Mouse (Mus musculus) liver, postnatal 0 days (tissue): ENCODE measurements around the gene Lama5. TPM values are rescaled to one million over a fixed set of nuclear protein-coding genes. Genes with fewer than 3 reads are reported as not detected.
"Not testable (repeated sequence)": the region's sequence is repeated elsewhere in the genome, so short reads cannot be mapped to it uniquely, and the experiment has no call there.

Source experiments
- ATAC-seq: fragments of 200-750 bp; cut with Nextera tagmentation; 2 replicates; pipeline ENCODE4 v1.8.0; 2017; ENCODE audit warnings: mild to moderate bottlenecking, moderate library complexity
- DNase-seq: peaks from one replicate; pipeline ENCODE4 v3.0.0-alpha.2; 2016
- H3K27ac ChIP-seq: fragments of 300-500 bp; sonication (generic); 2 replicates; pipeline ENCODE4 v1.5.1; 2014; ENCODE audit warnings: antibody characterized with exemption, moderate library complexity, mild to moderate bottlenecking, low read depth
- H3K27me3 ChIP-seq: fragments of 300-500 bp; sonication (generic); 2 replicates; pipeline ENCODE4 v1.6.1; 2014; ENCODE audit warnings: low read length, control low read depth, mixed read lengths; ENCODE audit not compliant: insufficient read depth
- H3K36me3 ChIP-seq: fragments of 300-500 bp; sonication (generic); replicated peaks from 2 replicates; pipeline ENCODE4 v1.6.1; 2014; ENCODE audit warnings: mild to moderate bottlenecking, control low read depth, low read length, moderate library complexity, mixed read lengths; ENCODE audit not compliant: insufficient read depth
- H3K4me1 ChIP-seq: fragments of 300-500 bp; sonication (generic); 2 replicates; pipeline ENCODE4 v1.6.1; 2014; ENCODE audit warnings: antibody characterized with exemption, mild to moderate bottlenecking, control low read depth; ENCODE audit not compliant: insufficient read depth
- H3K4me2 ChIP-seq: fragments of 300-500 bp; sonication (generic); 2 replicates; pipeline ENCODE4 v1.6.1; 2014; ENCODE audit warnings: low read depth, mild to moderate bottlenecking, low read length, moderate library complexity, mixed read lengths
- H3K4me3 ChIP-seq: fragments of 300-500 bp; sonication (generic); 2 replicates; pipeline ENCODE4 v1.5.1; 2014; ENCODE audit warnings: low read depth, low read length
- H3K9ac ChIP-seq: fragments of 300-500 bp; sonication (generic); replicated peaks from 2 replicates; pipeline ENCODE4 v1.6.1; 2014; ENCODE audit warnings: mild to moderate bottlenecking, moderate library complexity
- H3K9me3 ChIP-seq: fragments of 300-500 bp; sonication (generic); 2 replicates; pipeline ENCODE4 v1.6.1; 2016; ENCODE audit warnings: mild to moderate bottlenecking, control low read depth, low read length, mixed read lengths
- CTCF ChIP-seq: sonication (generic); IDR thresholded peaks from 2 replicates; pipeline ENCODE4 v1.5.1; 2016; ENCODE audit warnings: antibody characterized with exemption, low read depth
- EP300 ChIP-seq: IDR thresholded peaks from 2 replicates; pipeline ENCODE4 v1.6.1; 2016; ENCODE audit warnings: antibody characterized with exemption, low read depth, mild to moderate bottlenecking
- whole genome bisulfite sequencing: fragments of 180-500 bp; shearing (Covaris S2); extraction: QIAGEN DNeasy Blood & Tissue Kit; methylation state at CpG from one replicate; pipeline ENCODE4 v1.1.7; 2014; ENCODE audit not compliant: insufficient replicate concordance; 5-methylcytosine and 5-hydroxymethylcytosine counted together
- polyA plus RNA-seq: library from polyadenylated mRNA; unstranded; fragments of >200 nt; fragmentation: Nextera tagmentation; extraction: Ambion mirVana; gene quantifications from 2 replicates; pipeline ENCODE4 v1.2.1, GENCODE M21; 2015

The Lama5 gene
- polyA plus RNA-seq, 1 experiment from 2014 or later, result 2.2 TPM

DNA sequence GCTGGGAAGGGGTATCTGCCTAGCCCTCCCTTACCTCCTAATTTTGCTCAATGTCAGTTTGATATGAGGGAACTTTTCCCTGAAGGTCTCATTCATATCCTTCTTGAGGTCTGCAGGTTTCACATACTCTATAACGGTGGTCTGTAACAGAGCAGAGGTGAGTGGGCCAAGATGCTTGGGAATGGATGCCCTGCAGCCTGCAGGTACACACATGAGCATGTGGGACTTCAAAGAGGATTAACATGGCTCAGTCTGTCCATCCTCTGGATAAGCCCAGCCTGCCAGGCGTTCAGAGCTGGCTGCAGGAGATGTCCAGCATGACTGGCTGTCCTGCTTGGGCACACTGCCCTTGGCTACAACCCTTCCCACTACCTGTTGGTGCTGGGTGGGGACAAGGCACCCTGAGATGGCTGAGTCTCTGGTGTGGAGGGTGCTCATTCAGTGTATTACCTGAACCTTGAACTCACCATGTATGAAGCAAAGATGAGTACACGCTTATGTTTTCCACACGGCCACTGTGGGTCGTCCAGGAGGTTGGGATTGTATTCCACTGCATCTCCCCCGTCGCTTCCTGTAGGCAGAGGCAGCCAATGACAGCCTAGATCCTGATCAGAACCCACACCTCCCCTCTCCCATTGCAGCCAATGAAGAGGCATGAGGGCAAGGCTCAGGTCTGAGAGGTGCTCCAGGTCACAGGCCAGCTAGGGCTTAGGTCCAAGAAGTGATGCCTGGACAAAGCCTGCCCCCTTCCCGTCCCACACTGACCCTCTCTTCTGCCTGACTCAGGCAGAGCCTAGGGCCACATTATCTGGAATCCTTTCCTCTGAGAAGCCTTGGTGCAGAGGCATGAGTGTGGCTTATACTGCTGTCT lies 35.2 kb upstream of the Lama5 start:
- ATAC-seq, result no peak
- H3K9ac ChIP-seq, result no peak overlapping the region
- no peak overlapping the region for H3K4me3 ChIP-seq
- no peak overlapping the region for H3K27ac ChIP-seq
- no peaks in the 10 kb centered on the region for H3K27me3 ChIP-seq
- 59% methylated on average over 8 of the region's 8 CpGs for WGBS
- no peak overlapping the region for H3K4me2 ChIP-seq
- DNase-seq, result no peak
- peaks cover 14% of the 10 kb centered on the region for H3K4me1 ChIP-seq
- H3K36me3 ChIP-seq, result peaks cover 32% of the 10 kb centered on the region
- H3K9me3 ChIP-seq, result no peaks in the 10 kb centered on the region
- TF ChIP-seq CTCF, result no peak
- no peak for TF ChIP-seq EP300

DNA sequence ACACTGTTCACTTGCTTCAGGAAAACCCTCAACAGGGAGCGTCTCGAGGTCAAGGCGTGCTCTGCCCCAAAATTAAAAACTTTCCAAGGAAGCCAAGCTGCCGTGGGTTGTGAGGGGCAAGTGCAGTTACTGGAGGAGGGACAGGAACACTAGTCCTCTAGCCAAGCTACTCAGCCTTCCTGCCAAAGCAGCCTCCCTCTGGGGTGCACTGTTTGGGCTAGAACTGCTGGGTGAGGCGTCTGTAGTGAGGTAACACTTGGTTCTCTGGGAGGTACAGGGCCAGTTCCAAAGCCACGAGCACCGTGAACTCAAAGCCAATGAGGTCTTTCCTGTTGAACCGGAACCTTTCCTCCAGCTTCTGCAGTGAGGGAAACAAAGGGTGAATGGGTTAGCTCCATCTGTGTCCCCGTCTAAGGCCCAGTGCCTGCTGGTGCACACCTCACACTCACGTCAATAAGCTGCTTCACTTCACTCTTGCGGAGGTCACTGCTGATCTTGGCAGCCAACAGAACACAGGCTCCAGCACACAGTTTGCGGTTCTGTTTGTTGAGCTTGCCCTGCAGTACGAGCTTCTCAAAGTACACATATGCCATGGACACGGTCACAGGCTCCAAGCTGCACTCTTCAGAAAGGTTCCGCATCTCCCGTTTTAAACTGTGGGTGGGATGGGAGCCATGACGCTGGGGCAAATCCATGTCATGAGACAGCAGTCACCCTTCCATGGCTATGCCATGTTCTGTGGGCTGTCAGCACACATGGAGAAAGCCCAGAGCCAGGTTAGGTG lies 34.4 kb upstream of the Lama5 start:
- not testable (repeated sequence) for H3K27ac ChIP-seq, DNase-seq, ATAC-seq, H3K27me3 ChIP-seq, H3K4me2 ChIP-seq, H3K4me3 ChIP-seq, H3K9ac ChIP-seq, H3K9me3 ChIP-seq
- Histone ChIP-seq H3K4me1 (peaks cover 14% of the 10 kb centered on the region), H3K36me3 (peaks cover 32% of the 10 kb centered on the region)
- 67% methylated on average over 17 of the region's 17 CpGs for WGBS

DNA sequence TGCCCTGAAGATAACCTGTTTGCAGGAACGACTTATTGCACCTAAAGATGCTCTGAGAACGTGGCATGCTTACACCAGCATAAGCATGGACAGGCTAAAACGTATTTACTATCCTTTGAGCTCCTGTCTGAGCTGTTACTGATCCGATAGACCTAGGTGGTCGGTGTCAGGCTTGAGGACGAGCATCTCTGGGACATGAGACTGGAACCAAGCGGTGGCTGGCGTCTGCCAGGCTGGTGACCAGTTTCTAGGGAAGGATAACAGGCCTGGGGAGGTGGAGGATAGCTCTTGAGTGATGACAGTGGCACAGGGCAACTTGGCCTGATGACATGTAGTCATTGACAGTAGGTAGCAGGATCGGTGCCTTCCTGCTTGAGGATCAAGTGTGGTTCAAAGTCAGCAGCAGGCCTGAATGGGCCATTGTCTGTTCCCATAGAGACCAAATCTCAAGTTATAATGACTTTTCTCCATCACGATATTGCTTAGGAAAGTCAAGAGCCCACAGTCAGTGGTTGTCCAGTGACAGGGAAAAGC lies 33.4 kb upstream of the Lama5 start:
- H3K27ac ChIP-seq, H3K27me3 ChIP-seq, ATAC-seq, DNase-seq, H3K9me3 ChIP-seq, H3K9ac ChIP-seq, H3K4me3 ChIP-seq, H3K4me2 ChIP-seq: not testable (repeated sequence)
- Histone ChIP-seq H3K4me1 (peaks cover 14% of the 10 kb centered on the region), H3K36me3 (peaks cover 27% of the 10 kb centered on the region)
- WGBS, result 78% methylated on average over 10 of the region's 10 CpGs

DNA sequence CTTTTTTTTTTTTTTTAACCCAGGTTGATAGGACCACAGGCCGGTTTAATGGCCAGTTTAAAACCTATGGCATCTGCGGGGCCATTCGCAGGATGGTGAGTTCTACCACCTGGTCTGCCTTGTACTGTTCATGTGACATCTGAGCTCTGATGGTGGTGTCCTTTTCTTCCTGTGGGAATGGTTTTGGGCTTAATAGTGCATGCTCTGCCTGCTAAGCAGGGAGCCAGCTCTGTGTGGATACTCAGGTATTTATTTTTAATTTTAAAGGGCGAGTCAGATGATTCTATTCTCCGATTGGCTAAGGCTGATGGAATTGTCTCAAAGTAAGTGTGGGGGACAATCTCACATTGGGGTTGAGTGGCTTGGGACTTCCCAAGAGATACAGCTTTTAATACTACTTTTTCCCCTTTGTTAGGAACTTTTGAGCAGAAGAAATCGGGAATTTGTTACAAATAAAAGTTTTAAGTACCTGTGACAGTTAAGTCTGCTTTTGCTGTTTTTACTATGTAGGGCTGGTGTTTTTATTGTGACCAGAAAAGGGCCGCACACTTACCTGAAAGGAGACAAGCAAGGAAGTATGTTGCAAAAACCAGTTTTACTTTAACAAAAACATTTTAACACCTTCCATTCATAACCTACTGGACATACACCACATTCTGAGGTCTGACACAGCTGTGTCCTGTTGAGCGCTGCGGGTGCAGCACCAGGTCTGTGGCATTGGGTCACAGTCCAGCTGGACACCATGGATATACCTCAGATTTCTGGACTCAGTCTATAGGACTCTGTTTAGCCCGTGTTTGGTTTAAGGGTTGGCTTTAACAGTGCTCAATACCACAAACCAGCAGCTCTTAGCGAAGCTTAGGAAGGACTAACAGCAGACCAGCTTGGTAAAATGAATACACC lies 32.6 kb upstream of the Lama5 start:
- WGBS, result 44% methylated on average over 11 of the region's 11 CpGs
- H3K4me3 ChIP-seq, result peak overlapping the region; percentile 80
- H3K9me3 ChIP-seq, result no peaks in the 10 kb centered on the region
- no peaks in the 10 kb centered on the region for H3K27me3 ChIP-seq
- no peak for ATAC-seq
- peak; percentile 12 for DNase-seq
- TF ChIP-seq CTCF, result no peak
- TF ChIP-seq EP300, result no peak
- peaks cover 25% of the 10 kb centered on the region for H3K36me3 ChIP-seq
- H3K9ac ChIP-seq, result peak overlapping the region; percentile 82
- peak overlapping the region; percentile 97 for H3K4me2 ChIP-seq
- no peak overlapping the region for H3K27ac ChIP-seq
- peaks cover 14% of the 10 kb centered on the region for H3K4me1 ChIP-seq

DNA sequence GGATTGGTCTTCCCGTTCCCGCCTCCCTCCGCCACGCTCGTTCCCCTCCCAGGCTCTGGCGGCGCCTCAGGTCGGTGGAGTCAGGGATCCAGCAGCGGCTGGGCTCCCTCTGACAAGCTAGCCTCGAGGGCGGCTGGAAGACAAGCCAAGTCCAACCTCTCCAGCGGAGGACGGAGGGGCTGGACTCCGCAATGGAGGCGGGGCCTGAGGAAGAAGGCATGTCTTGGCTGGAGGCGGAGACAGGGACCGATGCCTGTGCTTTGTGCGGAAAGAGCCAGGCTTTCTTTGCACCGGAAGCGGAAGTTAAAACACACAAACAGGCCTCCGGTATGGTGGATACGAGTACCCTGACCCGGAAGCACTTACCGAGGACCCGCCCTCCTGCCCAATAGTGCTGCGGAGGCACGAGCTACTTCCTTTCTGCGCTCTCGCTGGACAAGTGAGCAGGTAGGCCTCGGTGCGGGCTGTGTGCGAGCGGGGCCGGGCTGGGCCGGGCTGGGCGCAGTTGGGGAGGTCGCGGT lies 31.4 kb upstream of the Lama5 start, which contains the start of gene Rps21:
TSS of gene Rps21 (plus strand) at position 377 of the 521 bp plus-strand sequence.
- peak within 1 kb of the TSS; percentile 97 for H3K4me2 ChIP-seq
- H3K9me3 ChIP-seq, result no peaks in the 10 kb centered on the region
- DNase-seq, result peak; percentile 99
- H3K27ac ChIP-seq, result peak within 1 kb of the TSS; percentile 86
- TF ChIP-seq CTCF, result no peak
- TF ChIP-seq EP300, result peak; percentile 24; the same call in 1 of the 2 replicates
- H3K27me3 ChIP-seq, result no peaks in the 10 kb centered on the region
- under 1% methylated on average over 38 of the region's 38 CpGs for WGBS
- H3K4me3 ChIP-seq, result peak within 1 kb of the TSS; percentile 80
- ATAC-seq, result peak; percentile 97
- H3K36me3 ChIP-seq, result peaks cover 15% of the 10 kb centered on the region
- peak within 1 kb of the TSS; percentile 82 for H3K9ac ChIP-seq
- H3K4me1 ChIP-seq, result peaks cover 14% of the 10 kb centered on the region
